Mouse (Mus musculus): ENCODE results near the gene Rnf19b. TPM values are rescaled to one million over a fixed set of nuclear protein-coding genes. Genes with fewer than 3 reads are reported as not detected.

The Rnf19b gene
- total and polyA plus RNA-seq, 2 experiments: 35.0 to 49.1 TPM

- TF ChIP-seq CTCF (IDR thresholded peaks at IDR 0.05; ENCODE audit: low read depth, low read length): peak; percentile 83
- no peak for TF ChIP-seq POLR2A (IDR thresholded peaks at IDR 0.05; ENCODE audit: extremely low read depth, insufficient read depth, low read length)
- H3K9ac ChIP-seq (ENCODE audit: low read depth, low read length): no peak overlapping the region
These were observed 24.5 kb downstream of the Rnf19b start for GRCm38 (mm10) chr4:129082379-129083115.

DNA sequence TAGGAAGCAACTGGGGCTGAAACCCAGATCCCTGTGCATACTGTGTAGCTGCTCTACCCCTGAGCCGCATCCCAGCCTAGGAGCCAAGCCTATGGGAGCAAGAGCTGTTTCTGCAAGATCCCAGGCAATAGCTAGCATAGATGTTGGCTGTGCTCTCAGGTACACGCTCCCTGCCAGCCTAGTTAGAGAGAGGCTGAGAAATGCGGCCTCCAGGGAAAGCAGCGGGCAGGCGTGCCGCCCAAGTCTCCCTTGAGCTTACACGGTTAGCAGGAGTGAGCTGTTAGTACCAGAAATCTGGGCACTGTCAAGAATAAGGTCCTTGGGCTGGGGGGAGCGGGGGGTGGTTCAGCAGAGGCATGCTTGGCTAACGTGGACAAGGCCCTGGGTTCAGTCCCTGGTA is 26.8 kb downstream of the Rnf19b start:
- no peaks in the 10 kb centered on the region for H3K79me2 ChIP-seq (ENCODE audit: control insufficient read depth, insufficient read depth, low read length)
- peaks cover 18% of the 10 kb centered on the region; the same call in 1 of the 2 replicates for H3K36me3 ChIP-seq (ENCODE audit: control insufficient read depth, insufficient read depth, low read length)
- H3K4me3 ChIP-seq (ENCODE audit: insufficient read depth, low read depth, low read length): no peak overlapping the region
- DNase-seq (ENCODE audit: extremely low read depth, low read depth, low spot score): no peak
- 95% methylated on average over 9 of the region's 9 CpGs for WGBS
- no peak overlapping the region for H3K27ac ChIP-seq (replicated peaks; ENCODE audit: insufficient read depth, low read depth, low read length)
- H3K27me3 ChIP-seq (ENCODE audit: control insufficient read depth, insufficient read depth, low read length): no peaks in the 10 kb centered on the region
- no peak overlapping the region for H3K9ac ChIP-seq (ENCODE audit: low read depth, low read length)
- TF ChIP-seq POLR2A (IDR thresholded peaks at IDR 0.05; ENCODE audit: extremely low read depth, insufficient read depth, low read length): no peak
- no peak for TF ChIP-seq CTCF (IDR thresholded peaks at IDR 0.05; ENCODE audit: low read depth, low read length)
- H3K4me1 ChIP-seq (ENCODE audit: control insufficient read depth, insufficient read depth, low read length): no peaks in the 10 kb centered on the region

More at GRCm38 (mm10) chr4:129082379-129083115, 24.5 kb downstream of the Rnf19b start:
- no peaks in the 10 kb centered on the region for H3K27me3 ChIP-seq (ENCODE audit: control insufficient read depth, insufficient read depth, low read length)
- no peaks in the 10 kb centered on the region for H3K4me1 ChIP-seq (ENCODE audit: control insufficient read depth, insufficient read depth, low read length)
- peaks cover 34% of the 10 kb centered on the region for H3K36me3 ChIP-seq (ENCODE audit: control insufficient read depth, insufficient read depth, low read length)
- H3K4me3 ChIP-seq (ENCODE audit: insufficient read depth, low read depth, low read length): no peak overlapping the region
- DNase-seq (ENCODE audit: extremely low read depth, low read depth, low spot score): peak; percentile 62
- 54% methylated on average over 10 of the region's 10 CpGs for WGBS
- no peak overlapping the region for H3K27ac ChIP-seq (replicated peaks; ENCODE audit: insufficient read depth, low read depth, low read length)
- no peaks in the 10 kb centered on the region for H3K79me2 ChIP-seq (ENCODE audit: control insufficient read depth, insufficient read depth, low read length)

DNA sequence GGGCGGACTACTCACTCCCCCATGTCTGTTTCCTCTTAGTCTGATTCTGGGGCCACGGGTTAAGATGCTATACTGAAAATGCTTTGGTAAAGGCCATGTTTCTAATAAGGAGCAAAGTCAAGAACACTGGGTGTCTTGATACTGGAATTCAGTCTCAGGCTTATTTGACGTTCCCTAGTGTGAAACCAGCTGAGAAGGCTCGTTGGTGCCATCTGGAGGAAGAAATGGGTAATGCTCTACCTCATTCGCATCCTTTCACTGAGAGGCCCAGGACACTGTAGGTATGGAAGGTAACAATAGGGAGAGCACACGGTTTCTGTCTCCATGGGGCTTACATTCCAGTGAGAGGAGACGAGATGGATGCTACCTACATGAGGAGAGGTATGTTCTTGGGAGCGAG is 28.0 kb downstream of the Rnf19b start:
- peaks cover 9% of the 10 kb centered on the region; the same call in 1 of the 2 replicates for H3K36me3 ChIP-seq (ENCODE audit: control insufficient read depth, insufficient read depth, low read length)
- no peaks in the 10 kb centered on the region for H3K79me2 ChIP-seq (ENCODE audit: control insufficient read depth, insufficient read depth, low read length)
- no peak overlapping the region for H3K27ac ChIP-seq (replicated peaks; ENCODE audit: insufficient read depth, low read depth, low read length)
- H3K4me3 ChIP-seq (ENCODE audit: insufficient read depth, low read depth, low read length): no peak overlapping the region
- 39% methylated on average over 8 of the region's 8 CpGs for WGBS
- no peak overlapping the region for H3K9ac ChIP-seq (ENCODE audit: low read depth, low read length)
- no peaks in the 10 kb centered on the region for H3K27me3 ChIP-seq (ENCODE audit: control insufficient read depth, insufficient read depth, low read length)
- TF ChIP-seq POLR2A (IDR thresholded peaks at IDR 0.05; ENCODE audit: extremely low read depth, insufficient read depth, low read length) (no peak), CTCF (IDR thresholded peaks at IDR 0.05; ENCODE audit: low read depth, low read length) (peak; percentile 59)
- no peaks in the 10 kb centered on the region for H3K4me1 ChIP-seq (ENCODE audit: control insufficient read depth, insufficient read depth, low read length)
- peak; percentile 48 for DNase-seq (ENCODE audit: extremely low read depth, low read depth, low spot score)

DNA sequence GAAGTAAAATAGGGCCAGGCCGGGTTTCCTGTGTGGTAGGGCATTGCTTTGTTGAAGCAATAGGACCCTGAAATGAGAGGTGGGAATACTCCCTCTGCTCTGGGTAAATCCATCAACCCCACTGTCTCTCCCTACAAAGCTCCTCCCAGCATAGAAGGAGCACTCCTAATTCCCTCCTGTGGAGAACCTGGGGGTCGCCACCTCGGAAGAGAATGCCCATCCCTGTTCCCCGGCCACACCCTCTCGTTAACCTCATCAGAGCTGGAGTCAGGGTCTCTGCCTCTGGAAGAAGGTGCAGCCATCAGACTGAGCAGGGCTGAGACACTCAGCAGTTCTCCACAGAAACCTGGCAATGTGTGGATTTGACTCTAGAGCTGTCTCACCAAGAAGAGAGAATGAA is 29.8 kb downstream of the Rnf19b start:
- Histone ChIP-seq H3K27me3 (ENCODE audit: control insufficient read depth, insufficient read depth, low read length) (no peaks in the 10 kb centered on the region), H3K4me1 (ENCODE audit: control insufficient read depth, insufficient read depth, low read length) (no peaks in the 10 kb centered on the region), H3K27ac (replicated peaks; ENCODE audit: insufficient read depth, low read depth, low read length) (no peak overlapping the region), H3K9ac (ENCODE audit: low read depth, low read length) (no peak overlapping the region), H3K36me3 (ENCODE audit: control insufficient read depth, insufficient read depth, low read length) (peaks cover 6% of the 10 kb centered on the region; the same call in 1 of the 2 replicates), H3K4me3 (ENCODE audit: insufficient read depth, low read depth, low read length) (no peak overlapping the region), H3K79me2 (ENCODE audit: control insufficient read depth, insufficient read depth, low read length) (no peaks in the 10 kb centered on the region)
- 76% methylated on average over 5 of the region's 5 CpGs for WGBS
- TF ChIP-seq CTCF (IDR thresholded peaks at IDR 0.05; ENCODE audit: low read depth, low read length): no peak
- TF ChIP-seq POLR2A (IDR thresholded peaks at IDR 0.05; ENCODE audit: extremely low read depth, insufficient read depth, low read length): no peak
- no peak for DNase-seq (ENCODE audit: extremely low read depth, low read depth, low spot score)

GRCm38 (mm10) chr4:129095276-129095675 is 37.2 kb downstream of the Rnf19b start:
- H3K36me3 ChIP-seq (ENCODE audit: control insufficient read depth, insufficient read depth, low read length): no peaks in the 10 kb centered on the region
- WGBS: 39% methylated on average over 15 of the region's 15 CpGs
- no peak overlapping the region for H3K4me3 ChIP-seq (ENCODE audit: insufficient read depth, low read depth, low read length)
- no peak overlapping the region for H3K27ac ChIP-seq (replicated peaks; ENCODE audit: insufficient read depth, low read depth, low read length)
- TF ChIP-seq POLR2A (IDR thresholded peaks at IDR 0.05; ENCODE audit: extremely low read depth, insufficient read depth, low read length) (no peak), CTCF (IDR thresholded peaks at IDR 0.05; ENCODE audit: low read depth, low read length) (no peak)
- peaks cover 3% of the 10 kb centered on the region; the same call in 1 of the 2 replicates for H3K4me1 ChIP-seq (ENCODE audit: control insufficient read depth, insufficient read depth, low read length)
- no peak overlapping the region for H3K9ac ChIP-seq (ENCODE audit: low read depth, low read length)
- H3K27me3 ChIP-seq (ENCODE audit: control insufficient read depth, insufficient read depth, low read length): no peaks in the 10 kb centered on the region
- H3K79me2 ChIP-seq (ENCODE audit: control insufficient read depth, insufficient read depth, low read length): no peaks in the 10 kb centered on the region
- DNase-seq (ENCODE audit: extremely low read depth, low read depth, low spot score): no peak

- Histone ChIP-seq H3K4me1 (ENCODE audit: control insufficient read depth, insufficient read depth, low read length) (peaks cover 3% of the 10 kb centered on the region; the same call in 1 of the 2 replicates), H3K27ac (replicated peaks; ENCODE audit: insufficient read depth, low read depth, low read length) (no peak overlapping the region), H3K9ac (ENCODE audit: low read depth, low read length) (no peak overlapping the region), H3K79me2 (ENCODE audit: control insufficient read depth, insufficient read depth, low read length) (no peaks in the 10 kb centered on the region), H3K36me3 (ENCODE audit: control insufficient read depth, insufficient read depth, low read length) (no peaks in the 10 kb centered on the region), H3K27me3 (ENCODE audit: control insufficient read depth, insufficient read depth, low read length) (no peaks in the 10 kb centered on the region), H3K4me3 (ENCODE audit: insufficient read depth, low read depth, low read length) (no peak overlapping the region)
- WGBS: 88% methylated on average over 7 of the region's 7 CpGs
- no peak for DNase-seq (ENCODE audit: extremely low read depth, low read depth, low spot score)
- no peak for TF ChIP-seq CTCF (IDR thresholded peaks at IDR 0.05; ENCODE audit: low read depth, low read length)
- TF ChIP-seq POLR2A (IDR thresholded peaks at IDR 0.05; ENCODE audit: extremely low read depth, insufficient read depth, low read length): no peak
These were observed 38.9 kb downstream of the Rnf19b start for GRCm38 (mm10) chr4:129097006-129097405.

Data from liver, adult 2 months (tissue).